Mouse (Mus musculus): ENCODE results near the gene Macf1.
"Not testable (repeated sequence)": the region's sequence is repeated elsewhere in the genome, so short reads cannot be mapped to it uniquely, and the experiment has no call there.

Gene Macf1

DNA sequence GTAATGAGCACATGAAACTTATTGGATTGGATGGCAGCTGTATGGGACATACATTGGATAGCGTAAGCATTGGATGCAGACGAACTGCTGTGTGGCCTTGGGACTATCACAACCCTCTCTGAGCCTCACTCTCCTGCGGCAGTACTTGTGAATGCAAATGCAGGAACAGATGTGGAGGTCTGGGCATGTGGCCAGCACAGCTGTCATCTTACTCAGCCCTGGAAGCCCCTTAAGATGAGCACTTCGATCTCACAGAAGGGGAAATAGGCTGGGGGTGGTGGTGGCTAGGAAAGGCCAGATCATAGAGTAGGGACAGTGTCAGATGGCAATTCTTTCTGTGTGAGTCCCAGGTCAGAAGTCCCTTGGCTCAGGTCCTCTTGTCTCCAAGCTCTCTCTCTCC lies 346.5 kb downstream of the Macf1 start:
- no peak for DNase-seq

DNA sequence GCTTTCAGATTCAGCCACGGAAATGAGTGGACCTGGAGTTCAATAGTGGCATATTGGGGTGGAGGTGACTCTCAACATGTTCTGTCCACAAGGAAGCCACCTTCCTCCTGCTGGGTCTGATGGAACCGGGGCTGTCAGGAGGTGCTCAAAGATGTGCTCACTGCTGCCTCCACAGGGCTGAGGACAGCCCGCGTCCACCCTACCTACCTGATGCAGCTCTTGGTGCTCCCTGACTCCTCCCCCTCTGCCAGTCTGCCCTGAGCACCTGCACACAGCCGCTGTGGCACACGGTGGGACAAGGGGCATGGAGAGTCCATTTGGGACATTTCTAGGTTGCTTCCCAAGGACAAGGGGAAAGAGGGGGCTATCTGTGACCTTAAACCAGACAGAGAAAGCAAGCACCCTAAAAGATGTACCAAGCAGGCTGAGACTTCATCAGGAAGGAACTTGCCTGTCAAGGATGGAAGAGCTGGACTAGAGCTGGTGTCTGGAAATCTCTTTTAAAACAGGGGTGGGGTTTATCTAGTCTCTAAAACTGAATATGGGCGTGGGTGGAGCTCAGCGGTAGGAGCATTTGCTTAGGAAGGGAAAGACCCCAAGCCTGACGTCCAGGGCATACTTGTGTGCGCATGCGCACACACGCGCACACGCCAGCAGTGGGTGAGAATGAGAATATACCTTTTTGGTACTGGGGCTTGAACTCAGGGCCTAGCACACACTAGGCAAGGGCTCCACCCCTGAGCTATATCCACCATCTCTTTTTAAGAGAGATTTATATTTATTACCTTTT lies 348.2 kb downstream of the Macf1 start:
- no peak for DNase-seq

DNA sequence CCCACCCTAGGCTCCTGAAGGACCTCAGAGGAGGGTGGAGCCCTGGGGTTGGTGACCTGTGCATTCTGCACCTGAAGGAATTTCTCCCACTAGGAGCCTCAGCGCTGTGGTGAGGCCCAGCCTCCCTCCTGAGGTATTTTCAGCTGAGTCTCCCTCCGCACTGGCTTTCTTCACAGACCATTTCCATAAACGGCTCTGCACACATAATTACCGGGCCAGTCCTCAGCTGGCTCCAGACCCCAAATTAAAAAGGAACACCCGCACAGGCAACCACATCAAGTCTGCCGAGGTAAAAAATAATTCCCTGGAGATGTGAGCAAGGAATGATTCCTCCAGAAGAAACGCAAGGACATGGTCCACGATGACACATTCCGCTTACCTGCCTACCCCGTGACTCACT lies 348.9 kb downstream of the Macf1 start:
- DNase-seq: not testable (repeated sequence)

DNA sequence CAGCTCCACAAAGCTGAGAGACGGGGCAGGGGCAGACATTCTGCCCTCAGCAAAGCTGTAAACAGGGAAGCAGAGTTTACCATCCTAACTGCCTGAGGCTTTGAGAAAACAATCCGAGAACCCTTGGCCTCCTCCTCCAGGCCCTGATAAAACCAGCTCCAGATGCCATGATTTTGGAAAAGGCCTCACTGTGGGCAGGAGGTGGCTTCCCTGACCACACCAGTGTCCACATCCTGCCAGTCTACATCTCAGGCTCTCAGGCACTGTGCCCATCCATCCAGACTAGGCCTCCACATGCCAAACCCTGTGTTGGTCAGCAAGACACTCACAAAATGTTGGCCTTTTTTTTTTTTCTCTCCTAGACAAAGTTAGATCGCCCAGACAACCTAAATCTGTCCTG lies 350.0 kb downstream of the Macf1 start:
- no peak for DNase-seq

DNA sequence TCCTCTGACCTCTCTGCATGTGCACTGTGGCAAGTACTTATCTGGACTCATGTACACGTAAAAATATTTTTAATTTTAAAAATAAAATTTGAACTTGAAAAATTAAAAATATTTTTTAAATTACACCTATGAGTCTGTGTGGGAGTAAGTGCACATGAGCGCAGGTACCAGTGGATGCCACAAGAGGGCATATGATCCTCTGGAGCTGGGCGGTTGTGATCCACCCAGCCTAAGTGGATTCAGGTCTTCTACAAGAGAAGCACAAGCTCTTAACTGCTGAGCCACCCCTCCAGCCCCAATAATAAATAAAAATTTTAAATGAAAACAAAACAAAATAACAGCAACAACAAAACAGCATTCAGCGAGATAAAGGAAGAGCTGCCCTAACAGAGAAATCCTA lies 351.0 kb downstream of the Macf1 start:
- no peak for DNase-seq

DNA sequence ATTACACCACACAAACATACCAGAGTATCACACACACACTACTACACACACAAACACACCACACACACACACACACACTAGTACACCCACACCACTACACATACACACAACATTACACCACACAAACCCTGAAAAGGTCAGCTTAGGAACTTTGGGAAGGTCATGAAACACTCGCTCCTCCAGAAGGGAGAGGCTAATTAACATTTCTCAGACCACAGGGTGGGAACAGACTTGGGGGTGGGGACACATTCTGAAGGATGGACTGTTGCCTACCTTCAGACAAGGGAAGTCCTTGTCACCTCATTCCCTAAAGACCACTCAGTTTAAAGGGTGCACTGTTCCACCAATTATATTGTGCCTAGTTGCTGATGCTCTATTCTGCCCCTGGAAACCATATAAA lies 352.2 kb downstream of the Macf1 start:
- not testable (repeated sequence) for DNase-seq

DNA sequence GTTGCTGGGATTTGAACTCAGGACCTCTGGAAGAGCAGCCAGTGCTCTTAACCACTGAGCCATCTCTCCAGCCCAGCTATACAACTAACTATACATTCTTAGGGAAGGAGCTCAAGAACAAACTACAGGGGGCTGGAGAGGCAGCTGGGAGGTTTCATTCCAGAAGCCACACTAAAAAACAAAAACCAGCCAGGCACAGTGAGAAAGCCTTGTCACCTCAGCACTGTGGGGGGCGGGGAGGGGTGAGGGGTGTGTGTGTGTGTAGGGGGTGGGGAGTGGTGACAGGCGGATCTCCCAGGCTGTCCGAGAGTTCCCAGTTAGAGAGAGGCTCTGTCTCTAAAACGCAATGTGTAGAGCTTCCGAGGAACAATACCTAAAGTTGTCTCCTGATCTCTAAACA lies 352.8 kb downstream of the Macf1 start:
- DNase-seq: no peak

DNA sequence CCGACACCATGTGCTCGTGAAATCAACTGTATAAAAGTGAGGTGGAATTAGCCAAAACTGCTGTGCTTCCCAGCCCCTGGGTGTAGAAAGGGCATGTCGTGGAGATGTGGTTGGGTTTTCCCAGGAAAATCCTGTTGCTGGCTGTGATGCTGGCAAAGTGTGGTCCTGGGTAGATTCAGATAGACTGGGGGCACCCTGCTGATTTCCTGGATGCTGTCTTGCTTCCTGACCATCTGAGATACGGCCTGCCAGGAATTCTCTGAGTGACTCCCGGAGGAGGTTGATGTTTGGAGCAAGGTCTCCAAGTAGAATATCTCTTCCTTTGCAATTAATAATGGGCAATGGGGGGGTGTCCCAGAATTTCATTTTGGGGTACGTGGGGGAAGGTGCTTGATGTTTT lies 355.2 kb downstream of the Macf1 start:
- no peak for DNase-seq

DNA sequence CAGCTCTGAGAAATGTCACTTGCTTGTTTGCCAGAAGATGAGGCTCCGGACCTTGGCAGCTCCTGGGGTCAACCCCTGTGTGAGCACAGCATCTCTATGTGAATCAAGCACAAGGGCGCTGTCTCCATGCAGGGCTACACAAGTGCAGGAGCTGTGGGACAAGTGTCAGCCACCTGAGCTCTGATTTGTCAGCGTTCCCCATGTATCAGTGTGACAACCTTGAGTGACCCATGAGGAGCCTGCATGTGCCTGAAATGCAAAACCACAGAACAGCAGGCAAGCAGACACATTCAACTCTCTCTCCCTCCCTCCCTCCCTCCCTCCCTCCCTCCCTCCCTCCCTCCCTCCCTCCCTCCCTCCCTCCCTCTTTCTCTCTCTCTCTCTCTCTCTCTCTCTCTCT lies 356.5 kb downstream of the Macf1 start:
- DNase-seq: no peak

DNA sequence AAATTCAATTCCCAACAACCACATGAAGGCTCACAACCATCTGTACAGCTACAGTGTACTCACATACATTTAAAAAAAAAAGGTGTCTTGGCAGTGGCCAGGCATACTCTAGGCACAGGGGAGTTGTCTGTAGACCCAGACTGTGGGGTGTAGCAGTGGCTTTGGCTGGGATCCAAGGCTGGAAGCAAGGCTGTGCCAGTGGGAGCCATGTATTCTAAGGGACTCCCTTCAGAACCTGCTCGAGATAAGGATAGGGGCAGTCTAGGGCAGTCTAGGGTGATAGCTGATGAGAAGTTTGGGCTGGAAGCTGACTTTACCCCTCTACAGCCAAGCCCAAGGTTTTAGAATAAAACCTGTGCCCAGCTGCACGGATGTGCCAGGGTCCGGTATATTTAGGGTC lies 358.1 kb downstream of the Macf1 start:
- DNase-seq: no peak

DNA sequence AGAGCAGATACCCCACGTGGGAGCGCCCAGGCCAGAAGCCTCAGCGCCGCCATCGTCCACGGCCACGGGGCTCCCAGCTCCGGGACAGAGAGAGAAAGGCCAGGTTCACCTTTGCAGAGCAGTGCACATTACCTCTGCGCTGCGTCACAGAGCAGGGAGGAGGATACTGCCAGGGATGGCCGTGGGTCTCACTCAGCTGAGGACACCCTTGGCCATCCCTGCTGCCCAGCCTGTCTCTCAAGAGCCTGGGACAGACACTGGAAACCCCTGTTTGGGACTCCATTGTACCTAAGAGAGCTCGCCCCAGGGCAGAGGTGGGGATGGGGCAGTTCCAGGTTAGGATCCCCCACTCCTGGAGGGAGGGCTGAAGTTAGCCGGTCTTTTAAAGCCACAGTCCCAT lies 360.6 kb downstream of the Macf1 start, which contains the start of gene Oxct2a:
Oxct2a (minus strand) TSS at position 101 of the 400 bp plus-strand sequence.
- no peak for DNase-seq

DNA sequence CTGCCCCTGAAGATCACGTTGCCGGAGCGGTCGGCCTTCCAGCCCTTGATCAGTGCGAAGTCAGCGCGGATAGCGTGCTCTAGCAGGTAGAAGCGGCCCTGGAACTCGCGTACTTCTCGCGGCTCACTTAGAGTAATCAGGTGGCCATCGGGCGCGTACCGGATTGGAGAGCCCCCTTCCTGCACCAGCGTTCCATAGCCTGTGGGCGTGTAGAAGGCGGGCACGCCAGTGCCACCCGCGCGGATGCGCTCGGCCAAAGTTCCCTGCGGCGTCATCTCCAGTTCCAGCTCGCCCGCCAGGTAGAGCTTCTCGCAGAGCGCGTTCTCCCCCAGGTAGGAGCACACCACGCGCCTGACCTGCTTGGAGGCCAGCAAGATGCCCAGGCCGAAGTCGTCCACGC lies 361.2 kb downstream of the Macf1 start:
- not testable (repeated sequence) for DNase-seq

DNA sequence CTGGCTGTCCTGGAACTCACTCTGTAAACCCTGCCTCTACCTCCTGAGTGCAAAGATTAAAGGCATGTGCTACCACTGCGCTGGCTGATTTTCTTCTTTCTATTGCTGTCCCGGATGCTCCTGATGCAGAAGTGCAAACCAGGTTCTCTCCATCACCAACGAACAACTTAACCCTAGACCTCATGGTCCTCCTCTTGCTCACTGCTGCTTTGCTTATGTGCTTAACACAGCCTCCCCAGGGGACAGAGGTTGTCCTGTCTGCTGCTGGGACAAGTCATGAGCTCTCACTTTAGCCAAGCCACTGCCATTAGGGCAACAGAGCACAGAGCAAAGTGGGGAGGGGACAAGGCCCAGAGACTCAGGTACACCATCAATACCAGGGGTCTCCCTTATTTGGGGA lies 369.7 kb downstream of the Macf1 start:
- DNase-seq: no peak

DNA sequence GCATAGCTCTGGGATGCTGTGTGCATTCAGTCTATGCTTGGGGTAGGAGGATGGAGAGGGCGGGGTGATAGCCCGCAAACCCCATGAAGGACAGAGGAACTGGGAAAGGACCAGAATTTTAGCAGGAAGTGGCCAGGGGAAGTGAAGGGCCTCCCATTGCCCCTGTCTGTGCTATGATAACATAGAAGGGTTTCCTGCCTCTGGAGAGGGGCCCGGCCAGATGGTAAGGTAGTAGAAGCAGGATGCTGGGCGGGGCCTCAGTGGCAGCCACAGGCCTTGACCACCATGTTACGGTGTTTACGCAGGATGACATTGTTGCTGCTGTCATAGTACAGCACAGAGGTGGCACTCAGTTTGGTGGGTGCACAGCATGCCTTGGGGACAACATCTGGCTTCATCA lies 371.1 kb downstream of the Macf1 start:
- DNase-seq: peak in 1 of 2 experiments; percentile 43

DNA sequence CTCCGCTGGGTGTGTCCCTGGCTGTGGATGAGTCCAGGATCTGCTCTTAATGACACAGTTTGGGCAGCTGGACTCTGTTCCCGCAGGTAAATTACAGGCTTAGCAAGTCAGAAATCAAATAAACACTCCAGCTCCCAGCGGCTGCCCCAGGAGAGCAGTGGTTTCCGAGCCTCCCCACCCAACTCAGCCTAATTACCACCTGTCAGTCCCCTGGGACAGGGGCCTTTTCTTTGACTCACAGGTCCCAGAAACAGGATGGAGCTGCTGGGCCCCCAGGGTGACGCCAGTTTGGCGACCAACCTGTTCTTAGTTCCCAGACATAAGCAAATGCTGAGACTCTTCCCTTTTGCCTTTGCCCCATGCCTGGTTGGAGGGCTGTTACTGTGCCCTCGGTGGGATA lies 372.3 kb downstream of the Macf1 start:
- no peak for DNase-seq

DNA sequence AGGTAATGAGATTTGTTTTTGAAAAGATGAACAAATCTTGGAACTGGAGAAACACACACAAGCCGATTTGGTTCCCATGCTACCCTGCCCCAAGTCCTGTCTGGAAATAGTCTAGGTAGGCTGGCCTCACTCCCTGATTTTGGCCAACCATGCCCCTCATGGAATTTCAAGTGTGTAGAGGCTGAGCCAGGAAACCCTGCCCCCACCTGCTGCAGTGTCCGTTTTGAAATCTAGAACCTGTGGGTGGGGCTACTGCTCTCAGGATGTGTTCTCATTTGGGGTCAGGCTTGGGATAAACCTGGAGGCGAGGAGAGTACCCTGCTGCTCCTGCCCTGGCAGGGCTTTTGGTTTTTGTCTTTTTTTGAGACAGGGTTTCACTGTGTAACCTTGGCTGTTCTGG lies 375.9 kb downstream of the Macf1 start:
- DNase-seq: no peak

DNA sequence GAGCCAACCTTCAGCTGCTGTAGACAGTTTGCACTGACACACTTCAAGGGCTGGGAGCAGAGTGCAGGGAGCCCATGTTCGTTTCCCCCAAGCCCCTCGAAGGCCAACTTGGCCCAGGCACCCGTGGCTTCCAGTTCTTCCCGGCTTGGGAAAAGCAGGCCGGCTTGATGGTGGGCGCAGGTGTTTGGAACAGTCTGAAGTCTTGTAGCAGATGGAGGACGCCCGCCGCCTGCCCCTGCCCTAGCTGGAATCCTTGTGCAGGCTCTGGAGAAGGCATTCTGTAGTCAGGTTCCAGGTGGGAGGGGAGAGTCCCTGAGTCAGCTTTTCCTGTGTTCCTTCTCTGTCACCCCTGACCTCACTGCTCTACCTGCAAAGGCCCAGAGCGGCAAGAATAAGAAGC lies 377.2 kb downstream of the Macf1 start:
- DNase-seq: no peak

DNA sequence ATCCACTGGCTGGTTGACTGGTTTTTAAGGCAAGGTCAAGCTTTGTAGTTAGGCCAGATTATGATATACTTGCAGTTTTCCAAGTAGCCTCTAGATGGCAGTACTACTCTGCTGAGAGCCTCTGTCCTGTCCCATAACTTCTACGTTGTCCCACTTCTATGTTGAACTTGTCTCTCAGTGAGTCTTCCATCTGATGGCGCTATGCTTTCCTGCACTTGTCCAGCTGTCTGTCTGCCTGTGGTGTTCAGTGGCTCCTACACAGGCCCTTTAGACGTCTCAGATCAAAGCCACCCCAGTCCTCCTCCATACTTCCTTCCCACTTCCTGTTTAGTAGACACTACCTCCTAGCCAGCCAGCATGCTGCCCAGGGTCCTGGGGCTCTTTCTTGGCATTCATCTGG lies 378.4 kb downstream of the Macf1 start:
- DNase-seq: peak in 1 of 2 experiments; percentile 44
